Mouse (Mus musculus): ENCODE results near the gene Drg1. TPM values are rescaled to one million over a fixed set of nuclear protein-coding genes. Genes with fewer than 3 reads are reported as not detected.

Gene Drg1
- polyA plus RNA-seq, 1 experiment from 2014 or later, result 155 TPM

GRCm38 (mm10) chr11:3289302-3289802, 23.1 kb upstream of the Drg1 start:
- Histone ChIP-seq H3K4me2 (ENCODE audit: low read length) (peak overlapping the region; percentile 83), H3K4me1 (ENCODE audit: control insufficient read depth in 2 of 2, insufficient read depth in 2 of 2, low read length in 2 of 2) (peaks cover 14 to 25% of the 10 kb centered on the region in 2 experiments), H3K9me3 (ENCODE audit: control insufficient read depth, low read length) (no peaks in the 10 kb centered on the region), H3K36me3 (ENCODE audit: control insufficient read depth, insufficient read depth, low read length) (peaks cover 16% of the 10 kb centered on the region), H3K27me3 (ENCODE audit: control insufficient read depth, insufficient read depth, low read length) (no peaks in the 10 kb centered on the region), H3K9ac (ENCODE audit: low read length) (peak overlapping the region; percentile 98), H3K4me3 (ENCODE audit: control insufficient read depth in 1 of 2, insufficient read depth in 1 of 2, low read depth in 1 of 2, low read length in 2 of 2) (peak overlapping the region; percentile 67 to 86), H3K27ac (replicated peaks in 1 of 2; ENCODE audit: control insufficient read depth in 1 of 2, insufficient read depth in 1 of 2, low read depth in 2 of 2, low read length in 2 of 2) (peak overlapping the region; percentile 99 to 100)
- under 1% methylated on average over 35 of the region's 40 CpGs for WGBS
- peak; percentile 88 for ATAC-seq (ENCODE audit: insufficient number of reproducible peaks, insufficient read depth, low FRiP score, low read depth)

DNA sequence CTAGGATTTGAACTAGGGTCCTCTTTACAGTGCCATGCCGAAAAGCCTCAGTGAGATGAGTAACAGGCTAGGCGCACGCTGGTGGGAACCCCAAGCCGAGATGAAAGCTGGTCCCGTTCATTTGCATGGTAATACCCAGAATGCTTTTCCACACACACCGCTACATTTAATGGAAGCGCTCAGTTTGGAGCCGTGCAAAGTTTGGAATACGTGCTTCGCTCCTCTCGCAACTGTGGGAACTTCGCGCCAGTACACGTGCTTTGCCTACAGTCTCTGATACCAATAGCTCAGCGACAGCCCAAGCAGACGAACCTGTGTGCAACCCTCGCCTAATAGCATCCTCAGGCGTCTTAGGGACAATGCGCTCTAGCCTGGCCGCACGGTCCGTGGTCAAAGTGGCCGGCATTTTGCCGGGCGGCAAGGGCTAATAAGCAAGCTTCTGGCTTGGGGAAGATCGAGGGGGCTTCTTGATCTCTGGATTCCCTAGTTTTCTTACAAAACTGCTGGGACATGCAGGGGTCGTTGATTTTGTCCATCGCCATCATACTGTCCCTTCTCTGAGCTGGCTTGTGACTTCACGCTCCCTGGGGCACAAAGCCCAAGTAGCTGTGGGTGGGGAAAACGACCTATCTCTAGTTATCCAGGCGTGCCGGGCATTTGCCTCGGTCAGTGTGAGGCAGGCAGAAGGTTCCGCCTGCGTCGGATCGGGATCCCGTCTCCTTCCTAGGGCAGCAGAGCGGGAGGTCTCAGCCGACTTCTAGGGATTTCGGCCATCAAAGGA, 22.5 kb upstream of the Drg1 start, which contains the start of gene Patz1:
TSS of gene Patz1 (plus strand) at position 354 of the 781 bp plus-strand sequence.
- peaks cover 10% of the 10 kb centered on the region for H3K36me3 ChIP-seq (ENCODE audit: control insufficient read depth, insufficient read depth, low read length)
- no peaks in the 10 kb centered on the region for H3K27me3 ChIP-seq (ENCODE audit: control insufficient read depth, insufficient read depth, low read length)
- H3K9ac ChIP-seq (ENCODE audit: low read length), result peak within 1 kb of the TSS; percentile 98
- peak within 1 kb of the TSS; percentile 83 for H3K4me2 ChIP-seq (ENCODE audit: low read length)
- peak within 1 kb of the TSS; percentile 67 to 86 for H3K4me3 ChIP-seq (ENCODE audit: control insufficient read depth in 1 of 2, insufficient read depth in 1 of 2, low read depth in 1 of 2, low read length in 2 of 2)
- ATAC-seq (ENCODE audit: insufficient number of reproducible peaks, insufficient read depth, low FRiP score, low read depth), result peak; percentile 20
- H3K4me1 ChIP-seq (ENCODE audit: control insufficient read depth in 2 of 2, insufficient read depth in 2 of 2, low read length in 2 of 2), result peaks cover 14 to 20% of the 10 kb centered on the region in 2 experiments
- peak within 1 kb of the TSS; percentile 99 to 100 for H3K27ac ChIP-seq (replicated peaks in 1 of 2; ENCODE audit: control insufficient read depth in 1 of 2, insufficient read depth in 1 of 2, low read depth in 2 of 2, low read length in 2 of 2)
- no peaks in the 10 kb centered on the region for H3K9me3 ChIP-seq (ENCODE audit: control insufficient read depth, low read length)
- under 1% methylated on average over 41 of the region's 41 CpGs for WGBS

DNA sequence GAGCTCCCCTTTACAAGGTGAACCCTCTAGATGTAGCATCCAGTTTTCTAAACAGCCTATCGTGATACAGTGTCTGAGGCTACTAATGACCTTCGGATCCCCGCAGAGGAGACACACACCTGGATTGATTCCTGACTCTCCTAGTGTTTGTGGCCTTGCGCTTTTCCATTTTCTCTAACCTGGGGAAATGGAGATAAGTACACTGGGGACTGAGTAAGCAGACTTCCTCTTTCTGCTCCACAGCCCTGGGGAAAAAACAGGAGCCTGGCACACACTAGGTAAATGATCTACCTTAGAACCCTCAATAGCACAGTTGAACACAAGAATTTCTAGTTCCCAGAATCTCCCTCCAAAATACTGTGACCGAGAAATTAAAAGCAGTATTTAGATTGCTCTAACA, 21.7 kb upstream of the Drg1 start:
- Histone ChIP-seq H3K27me3 (ENCODE audit: control insufficient read depth, insufficient read depth, low read length) (no peaks in the 10 kb centered on the region), H3K9ac (ENCODE audit: low read length) (peak overlapping the region; percentile 98), H3K9me3 (ENCODE audit: control insufficient read depth, low read length) (no peaks in the 10 kb centered on the region), H3K4me2 (ENCODE audit: low read length) (peak overlapping the region; percentile 83), H3K4me1 (ENCODE audit: control insufficient read depth in 2 of 2, insufficient read depth in 2 of 2, low read length in 2 of 2) (peaks cover 6 to 12% of the 10 kb centered on the region in 2 experiments), H3K27ac (replicated peaks in 1 of 2; ENCODE audit: control insufficient read depth in 1 of 2, insufficient read depth in 1 of 2, low read depth in 2 of 2, low read length in 2 of 2) (peak overlapping the region in 1 of 2 experiments; percentile 100; a peak in 1 of 4 replicates), H3K36me3 (ENCODE audit: control insufficient read depth, insufficient read depth, low read length) (peaks cover 2% of the 10 kb centered on the region), H3K4me3 (ENCODE audit: control insufficient read depth in 1 of 2, insufficient read depth in 1 of 2, low read depth in 1 of 2, low read length in 2 of 2) (peak overlapping the region in 1 of 2 experiments; percentile 67; a peak in 1 of 4 replicates)
- ATAC-seq (ENCODE audit: insufficient number of reproducible peaks, insufficient read depth, low FRiP score, low read depth), result no peak
- 69% methylated on average over 5 of the region's 5 CpGs for WGBS

DNA sequence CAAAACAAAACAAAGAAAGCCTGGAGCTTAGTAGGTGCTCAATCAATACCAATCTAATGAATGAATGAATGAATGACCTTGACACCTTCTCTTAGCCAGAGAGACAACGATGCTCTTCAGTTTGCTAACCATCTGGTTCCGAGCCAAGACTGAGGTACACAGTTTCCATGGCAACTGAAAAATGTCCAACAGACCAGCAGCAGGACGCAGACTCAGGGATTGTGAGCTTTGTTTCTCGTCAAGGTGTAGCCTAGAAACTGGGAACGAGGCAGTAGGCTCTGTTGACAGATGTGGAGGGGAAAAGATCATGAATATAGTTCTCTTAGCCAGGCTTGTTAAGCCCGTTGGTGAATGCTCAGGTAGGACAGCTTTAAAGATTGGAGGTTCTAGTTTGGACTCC, 20.9 kb upstream of the Drg1 start:
- no peaks in the 10 kb centered on the region for H3K9me3 ChIP-seq (ENCODE audit: control insufficient read depth, low read length)
- no peaks in the 10 kb centered on the region for H3K27me3 ChIP-seq (ENCODE audit: control insufficient read depth, insufficient read depth, low read length)
- 63% methylated on average over 6 of the region's 6 CpGs for WGBS
- no peak overlapping the region for H3K27ac ChIP-seq (replicated peaks in 1 of 2; ENCODE audit: control insufficient read depth in 1 of 2, insufficient read depth in 1 of 2, low read depth in 2 of 2, low read length in 2 of 2)
- H3K9ac ChIP-seq (ENCODE audit: low read length), result no peak overlapping the region
- peaks cover 2 to 7% of the 10 kb centered on the region in 2 experiments; a peak in 2 of 4 replicates for H3K4me1 ChIP-seq (ENCODE audit: control insufficient read depth in 2 of 2, insufficient read depth in 2 of 2, low read length in 2 of 2)
- no peak for ATAC-seq (ENCODE audit: insufficient number of reproducible peaks, insufficient read depth, low FRiP score, low read depth)
- no peak overlapping the region for H3K4me3 ChIP-seq (ENCODE audit: control insufficient read depth in 1 of 2, insufficient read depth in 1 of 2, low read depth in 1 of 2, low read length in 2 of 2)
- no peak overlapping the region for H3K4me2 ChIP-seq (ENCODE audit: low read length)
- no peaks in the 10 kb centered on the region for H3K36me3 ChIP-seq (ENCODE audit: control insufficient read depth, insufficient read depth, low read length)

DNA sequence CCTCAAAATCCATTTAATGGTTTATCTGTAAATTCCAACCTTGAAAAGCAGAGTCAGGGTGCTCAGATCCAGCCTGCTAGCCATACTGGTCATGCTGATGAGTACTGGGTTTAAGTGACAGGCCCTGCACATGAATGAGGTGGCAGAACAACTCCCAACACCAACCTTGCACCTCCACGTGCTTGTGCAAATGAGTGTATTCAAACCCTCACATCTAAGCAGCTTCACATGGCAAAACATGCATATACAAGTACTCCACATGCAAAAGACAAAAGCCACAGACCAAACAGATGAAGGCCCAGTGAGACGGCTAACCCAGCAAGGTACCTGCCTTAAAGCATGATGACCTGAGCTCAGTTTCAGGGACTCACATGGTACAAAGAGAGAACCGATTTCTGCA, 19.7 kb upstream of the Drg1 start:
- Histone ChIP-seq H3K4me2 (ENCODE audit: low read length) (no peak overlapping the region), H3K4me3 (ENCODE audit: control insufficient read depth in 1 of 2, insufficient read depth in 1 of 2, low read depth in 1 of 2, low read length in 2 of 2) (no peak overlapping the region), H3K4me1 (ENCODE audit: control insufficient read depth in 2 of 2, insufficient read depth in 2 of 2, low read length in 2 of 2) (peaks cover under 1% of the 10 kb centered on the region in 2 experiments; a peak in 2 of 4 replicates), H3K27me3 (ENCODE audit: control insufficient read depth, insufficient read depth, low read length) (no peaks in the 10 kb centered on the region), H3K9ac (ENCODE audit: low read length) (no peak overlapping the region), H3K27ac (replicated peaks in 1 of 2; ENCODE audit: control insufficient read depth in 1 of 2, insufficient read depth in 1 of 2, low read depth in 2 of 2, low read length in 2 of 2) (no peak overlapping the region), H3K9me3 (ENCODE audit: control insufficient read depth, low read length) (peaks cover 6% of the 10 kb centered on the region; the same call in 1 of the 2 replicates), H3K36me3 (ENCODE audit: control insufficient read depth, insufficient read depth, low read length) (no peaks in the 10 kb centered on the region)
- ATAC-seq (ENCODE audit: insufficient number of reproducible peaks, insufficient read depth, low FRiP score, low read depth), result no peak
- WGBS, result 83% methylated on average over 3 of the region's 3 CpGs

GRCm38 (mm10) chr11:3283645-3284044, 17.4 kb upstream of the Drg1 start:
- Histone ChIP-seq H3K4me3 (ENCODE audit: control insufficient read depth in 1 of 2, insufficient read depth in 1 of 2, low read depth in 1 of 2, low read length in 2 of 2) (no peak overlapping the region), H3K4me1 (ENCODE audit: control insufficient read depth in 2 of 2, insufficient read depth in 2 of 2, low read length in 2 of 2) (no peaks in the 10 kb centered on the region; a peak in 1 of 4 replicates), H3K9me3 (ENCODE audit: control insufficient read depth, low read length) (peaks cover 9% of the 10 kb centered on the region; the same call in 1 of the 2 replicates), H3K36me3 (ENCODE audit: control insufficient read depth, insufficient read depth, low read length) (no peaks in the 10 kb centered on the region), H3K27me3 (ENCODE audit: control insufficient read depth, insufficient read depth, low read length) (no peaks in the 10 kb centered on the region), H3K9ac (ENCODE audit: low read length) (no peak overlapping the region), H3K4me2 (ENCODE audit: low read length) (no peak overlapping the region), H3K27ac (replicated peaks in 1 of 2; ENCODE audit: control insufficient read depth in 1 of 2, insufficient read depth in 1 of 2, low read depth in 2 of 2, low read length in 2 of 2) (no peak overlapping the region)
- 91% methylated on average over 6 of the region's 6 CpGs for WGBS
- no peak for ATAC-seq (ENCODE audit: insufficient number of reproducible peaks, insufficient read depth, low FRiP score, low read depth)

- Histone ChIP-seq H3K4me1 (ENCODE audit: control insufficient read depth in 2 of 2, insufficient read depth in 2 of 2, low read length in 2 of 2) (no peaks in the 10 kb centered on the region), H3K36me3 (ENCODE audit: control insufficient read depth, insufficient read depth, low read length) (no peaks in the 10 kb centered on the region), H3K4me3 (ENCODE audit: control insufficient read depth in 1 of 2, insufficient read depth in 1 of 2, low read depth in 1 of 2, low read length in 2 of 2) (no peak overlapping the region), H3K9me3 (ENCODE audit: control insufficient read depth, low read length) (peaks cover 9% of the 10 kb centered on the region; the same call in 1 of the 2 replicates), H3K9ac (ENCODE audit: low read length) (no peak overlapping the region), H3K27me3 (ENCODE audit: control insufficient read depth, insufficient read depth, low read length) (no peaks in the 10 kb centered on the region), H3K27ac (replicated peaks in 1 of 2; ENCODE audit: control insufficient read depth in 1 of 2, insufficient read depth in 1 of 2, low read depth in 2 of 2, low read length in 2 of 2) (no peak overlapping the region), H3K4me2 (ENCODE audit: low read length) (no peak overlapping the region)
- no peak for ATAC-seq (ENCODE audit: insufficient number of reproducible peaks, insufficient read depth, low FRiP score, low read depth)
- WGBS, result 76% methylated on average over 6 of the region's 6 CpGs
Measured at GRCm38 (mm10) chr11:3282887-3283286, 16.7 kb upstream of the Drg1 start.
